Mouse (Mus musculus) left cerebral cortex, postnatal 14 days (tissue): ENCODE data around the gene Hspa1a. TPM values are rescaled to one million over a fixed set of nuclear protein-coding genes. Genes with fewer than 3 reads are reported as not detected.
"Not testable (repeated sequence)": the region's sequence is repeated elsewhere in the genome, so short reads cannot be mapped to it uniquely, and the experiment has no call there.

Experiments
- DNase-seq, 2 experiments: peaks; one replicate each; pipeline ENCODE4 v3.0.0; 2021 to 2022; ENCODE audit warnings: low spot score in 2 of 2, mixed read lengths in 1 of 2
- intact Hi-C: fragments of 180-260 bp; cut with DNase I; formaldehyde crosslinking; loops from one replicate; pipeline ENCODE4 v1.15.1; 2025
- total RNA-seq, 2 experiments: library from RNA; stranded (reverse); gene quantifications; 2 replicates each; pipeline ENCODE4 v1.2.3; 2021

Hspa1a gene
- total RNA-seq, 2 experiments from 2014 or later: 5.5 to 6.7 TPM

DNA sequence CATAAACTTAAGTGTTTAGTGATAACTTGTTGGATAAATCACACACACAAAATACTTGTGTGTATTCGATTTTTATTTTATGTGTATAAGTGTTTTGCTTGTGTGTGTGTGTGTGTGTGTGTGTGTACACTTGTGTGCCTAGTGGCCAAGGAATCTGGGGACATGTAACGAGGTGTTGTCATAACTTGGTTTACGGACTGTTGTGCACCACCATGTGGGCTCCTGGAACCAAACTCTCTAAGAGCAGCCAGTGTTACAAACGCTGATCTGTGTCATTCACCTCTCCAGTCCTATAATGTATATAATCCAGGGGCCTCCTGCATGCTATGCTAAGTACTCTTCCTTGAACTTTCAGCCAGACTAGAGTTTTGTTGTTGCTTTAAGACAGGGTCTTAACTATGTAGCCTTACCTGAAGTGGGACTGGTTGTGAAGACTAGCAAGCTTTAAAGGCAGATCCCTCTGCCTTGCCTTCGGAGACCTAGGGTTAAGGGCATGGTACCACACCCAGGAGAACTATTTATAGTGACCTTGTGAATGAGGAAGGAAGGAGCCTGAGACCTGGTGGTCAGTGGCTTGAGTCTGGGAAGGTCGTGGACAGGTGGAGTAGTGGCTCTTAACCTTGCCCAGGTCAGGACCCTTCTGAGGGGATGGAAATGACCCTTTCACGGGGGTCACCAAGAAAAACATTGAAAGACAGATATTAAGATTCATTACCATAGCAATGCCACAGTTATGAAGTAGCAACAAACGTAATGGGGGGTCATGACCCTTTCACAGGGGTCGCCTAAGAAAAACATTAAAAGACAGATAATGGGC, 31.3 kb upstream of the Hspa1a start:
- no peak for DNase-seq
- intact Hi-C loops: loop anchor here (10.0 kb wide), 1 partner anchor 232 kb away; the partner anchor contains the start of genes Atp6v1g2 and Nfkbil1

DNA sequence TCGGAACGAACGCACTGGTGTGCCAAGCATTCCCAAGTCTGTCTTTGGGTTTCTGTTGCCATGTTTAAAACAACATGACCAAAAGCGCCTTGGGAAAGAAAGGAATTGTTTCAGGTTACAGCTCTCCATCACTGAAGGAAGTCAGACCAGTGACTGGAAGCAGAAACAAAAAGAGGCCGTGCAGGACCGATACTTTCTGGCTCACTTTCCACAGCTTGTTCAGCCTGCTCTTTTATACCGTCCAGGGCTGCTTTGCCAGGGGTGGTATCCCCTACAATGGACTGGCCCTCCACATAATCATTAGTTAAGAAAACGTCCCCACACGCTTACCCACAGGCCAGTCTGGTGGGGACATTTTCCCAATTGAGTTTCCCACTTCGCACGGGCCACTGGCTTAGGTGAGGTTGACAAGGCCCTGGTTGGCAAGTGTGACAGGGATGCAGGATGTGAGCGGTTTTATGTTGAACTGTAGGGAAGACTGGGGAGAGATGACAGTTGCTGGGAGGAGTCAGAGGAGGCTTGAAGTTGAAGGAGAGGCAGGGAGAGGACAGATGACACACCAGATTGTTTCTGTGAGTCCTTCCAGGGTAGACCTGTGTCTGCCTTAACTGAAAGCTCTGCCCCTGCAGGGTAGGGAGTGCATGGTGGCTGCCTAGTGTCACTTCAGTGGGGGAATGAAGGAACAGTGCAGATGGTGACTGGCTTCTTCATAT, 30.4 kb upstream of the Hspa1a start:
- intact Hi-C loops: loop anchor here (10.0 kb wide), 1 partner anchor 232 kb away; the partner anchor contains the start of genes Atp6v1g2 and Nfkbil1
- no peak for DNase-seq

DNA sequence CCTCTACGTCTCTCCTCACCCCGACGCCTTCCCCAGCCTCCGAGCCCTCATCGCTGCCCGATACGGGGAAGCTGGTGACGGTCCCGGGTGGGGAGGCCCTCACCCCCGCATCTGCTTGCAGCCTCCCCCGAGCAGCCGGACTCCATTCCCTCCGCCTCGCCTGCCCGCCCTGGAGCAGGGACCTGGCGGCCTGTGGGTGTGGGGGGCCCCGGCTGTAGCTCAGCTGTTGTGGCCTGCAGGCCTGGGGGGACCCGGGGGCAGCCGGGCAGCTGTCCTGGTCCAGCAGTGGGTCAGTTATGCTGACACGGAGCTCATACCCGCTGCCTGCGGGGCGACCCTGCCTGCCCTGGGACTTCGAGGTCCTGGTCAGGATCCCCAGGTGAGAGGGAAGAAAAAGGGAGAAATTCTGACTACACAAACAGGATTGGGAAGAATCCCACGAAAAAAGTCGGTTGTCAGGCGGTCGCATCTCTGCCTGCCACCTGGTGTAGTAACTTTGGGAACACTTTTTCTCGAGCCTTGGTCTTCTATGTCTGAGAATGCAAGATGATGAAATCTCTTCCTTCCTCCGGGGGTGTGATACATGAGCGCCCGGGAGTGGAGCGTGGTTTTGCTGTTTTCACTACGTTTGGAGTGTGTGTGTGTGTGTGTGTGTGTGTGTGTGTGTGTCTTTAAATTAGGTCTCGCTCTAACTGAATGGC, 29.6 kb upstream of the Hspa1a start:
- peak; percentile 38 to 73 for DNase-seq
- intact Hi-C loops: loop anchor here (10.0 kb wide), 1 partner anchor 233 kb away; the partner anchor contains the start of genes Atp6v1g2 and Nfkbil1

DNA sequence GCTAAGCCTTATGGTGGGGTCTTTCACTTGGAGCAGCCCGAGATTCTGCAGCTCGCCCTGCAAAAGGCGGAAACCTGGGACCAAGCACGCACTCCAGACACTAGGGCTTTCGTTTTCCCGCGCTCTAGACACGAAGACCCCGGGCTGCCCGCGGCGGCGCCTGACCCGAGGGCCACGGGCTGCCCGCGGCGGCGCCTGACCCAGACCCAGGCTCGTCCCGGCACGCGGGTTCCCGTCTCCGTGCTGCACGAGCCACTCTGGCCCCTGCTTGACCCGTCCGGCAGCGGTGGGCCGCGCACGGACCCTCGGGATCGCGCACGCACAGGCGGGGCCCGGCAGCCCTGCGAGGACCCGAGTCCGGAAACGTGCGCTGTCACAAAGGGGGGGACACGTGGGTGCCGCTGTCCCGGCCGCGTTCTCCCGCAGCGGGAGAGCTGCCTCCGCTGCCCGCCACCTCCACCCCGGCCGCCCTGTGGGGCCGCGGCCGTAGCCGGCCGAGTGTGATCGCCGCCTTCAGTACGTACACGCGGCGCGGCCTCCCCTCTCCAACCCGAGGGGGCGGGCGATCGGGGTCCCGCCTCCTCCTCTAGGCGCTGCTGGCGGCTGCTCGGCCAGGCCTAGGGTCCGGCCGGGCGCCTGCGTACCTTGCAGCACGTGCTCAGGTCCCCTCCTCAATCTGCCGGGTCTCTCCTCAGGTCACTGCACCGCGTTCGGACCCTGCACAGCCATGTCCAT, 28.9 kb upstream of the Hspa1a start, which contains the start of gene Vars:
Vars (plus strand) TSS at position 271 of the 735 bp plus-strand sequence.
- DNase-seq: peak; percentile 68 to 71
- intact Hi-C loops: loop anchor here (10.0 kb wide), 1 partner anchor 234 kb away; the partner anchor contains the start of genes Atp6v1g2 and Nfkbil1

DNA sequence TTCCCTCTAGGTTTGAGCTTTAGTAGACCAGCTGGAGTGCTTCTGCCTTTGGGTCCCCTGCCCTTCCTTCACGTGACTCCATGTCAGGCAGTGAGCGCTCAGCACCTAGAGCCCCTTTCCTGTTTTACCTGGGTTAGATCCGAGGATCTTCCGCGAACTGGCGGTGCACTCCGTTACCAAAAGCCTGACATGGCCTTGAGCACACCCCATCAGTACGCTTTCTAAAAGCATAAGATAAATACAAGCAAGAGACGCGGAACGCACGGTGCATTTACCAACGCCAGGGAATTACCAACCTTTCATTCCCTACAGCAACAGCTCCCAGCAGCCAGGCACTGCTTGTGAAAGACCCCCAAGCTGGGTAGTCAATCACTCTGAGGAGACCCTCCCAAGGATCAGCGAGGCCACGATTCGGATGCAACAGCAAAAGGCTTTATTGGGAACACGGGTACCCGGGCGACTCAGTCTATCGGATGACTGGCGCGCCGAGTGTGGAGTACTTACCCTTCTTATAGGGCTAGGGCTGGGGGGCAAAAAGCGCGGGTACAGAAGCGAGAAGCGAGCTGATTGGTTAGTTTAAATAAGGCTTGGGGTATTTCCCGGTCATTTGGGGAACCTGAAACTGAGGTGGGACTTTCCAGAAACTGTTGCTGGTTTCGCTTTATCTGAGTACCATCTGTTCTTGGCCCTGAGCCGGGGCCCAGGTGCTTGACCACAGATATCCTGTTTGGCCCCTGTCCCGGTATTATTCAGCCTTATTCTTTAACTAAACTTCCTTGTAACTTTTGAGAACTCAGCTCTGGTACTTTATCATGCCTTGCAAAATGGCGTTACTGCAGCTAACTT, 28.1 kb upstream of the Hspa1a start:
- intact Hi-C loops: loop anchor here (10.0 kb wide), 1 partner anchor 235 kb away; the partner anchor contains the start of genes Atp6v1g2 and Nfkbil1
- not testable (repeated sequence) for DNase-seq

DNA sequence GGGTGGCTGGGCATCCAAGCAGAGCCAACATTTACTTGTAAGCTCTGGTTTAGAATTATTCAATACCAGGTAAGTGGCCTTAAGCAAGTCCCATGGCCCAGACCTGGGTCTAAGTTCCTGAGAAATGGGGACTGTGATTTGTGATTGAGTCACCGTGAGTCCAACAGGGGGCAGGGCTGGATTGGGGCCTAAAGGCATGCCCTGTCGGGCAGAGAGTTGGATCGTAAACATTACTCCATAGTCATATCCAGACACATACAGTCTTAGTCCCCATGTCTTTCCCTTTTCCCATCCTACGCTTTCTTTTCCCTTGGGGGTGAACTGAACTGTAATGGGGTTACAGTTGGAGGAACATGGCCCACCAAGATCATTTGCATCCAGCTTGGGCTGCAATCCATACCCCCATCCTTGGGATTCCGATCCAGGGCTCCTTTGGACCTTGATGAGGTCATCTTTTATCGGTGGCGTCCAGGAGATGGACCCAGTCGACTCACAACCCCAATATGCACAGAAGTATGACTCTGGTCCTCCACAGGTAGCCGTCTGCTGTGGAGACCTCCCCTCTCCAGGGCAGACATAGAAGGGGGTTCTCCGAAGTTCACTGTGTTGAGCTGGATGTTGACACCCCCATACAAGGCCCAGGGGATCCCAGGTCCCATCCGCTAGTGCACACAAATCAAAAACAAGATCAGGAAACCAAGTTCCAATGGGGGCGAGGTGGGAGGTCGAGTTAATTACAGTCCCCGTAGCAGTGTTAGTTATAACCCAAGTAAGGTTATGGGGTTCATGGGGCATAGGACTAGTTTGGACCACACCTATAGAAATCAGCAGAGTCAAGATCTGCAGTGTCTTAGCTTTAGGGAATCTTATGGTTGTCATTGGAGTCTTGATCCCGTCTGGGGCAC, 26.8 kb upstream of the Hspa1a start:
- intact Hi-C loops: no loop called here
- no peak for DNase-seq

DNA sequence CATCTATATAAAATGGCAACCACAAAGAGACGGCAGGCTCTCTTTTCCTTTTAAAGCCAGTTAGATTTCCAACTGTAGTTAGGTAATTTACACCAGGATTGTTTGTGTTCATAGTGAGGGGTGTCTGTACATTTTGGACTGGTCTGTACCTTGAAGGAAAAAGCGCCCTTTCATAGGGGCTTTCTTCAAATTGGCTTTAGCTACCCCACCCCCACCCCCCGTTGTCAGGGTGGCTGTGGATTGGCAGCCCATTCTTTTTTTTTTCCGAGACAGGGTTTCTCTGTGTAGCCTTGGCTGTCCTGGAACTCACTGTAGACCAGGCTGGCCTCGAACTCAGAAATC, 25.2 kb upstream of the Hspa1a start:
- no peak for DNase-seq
- intact Hi-C loops: no loop called here

DNA sequence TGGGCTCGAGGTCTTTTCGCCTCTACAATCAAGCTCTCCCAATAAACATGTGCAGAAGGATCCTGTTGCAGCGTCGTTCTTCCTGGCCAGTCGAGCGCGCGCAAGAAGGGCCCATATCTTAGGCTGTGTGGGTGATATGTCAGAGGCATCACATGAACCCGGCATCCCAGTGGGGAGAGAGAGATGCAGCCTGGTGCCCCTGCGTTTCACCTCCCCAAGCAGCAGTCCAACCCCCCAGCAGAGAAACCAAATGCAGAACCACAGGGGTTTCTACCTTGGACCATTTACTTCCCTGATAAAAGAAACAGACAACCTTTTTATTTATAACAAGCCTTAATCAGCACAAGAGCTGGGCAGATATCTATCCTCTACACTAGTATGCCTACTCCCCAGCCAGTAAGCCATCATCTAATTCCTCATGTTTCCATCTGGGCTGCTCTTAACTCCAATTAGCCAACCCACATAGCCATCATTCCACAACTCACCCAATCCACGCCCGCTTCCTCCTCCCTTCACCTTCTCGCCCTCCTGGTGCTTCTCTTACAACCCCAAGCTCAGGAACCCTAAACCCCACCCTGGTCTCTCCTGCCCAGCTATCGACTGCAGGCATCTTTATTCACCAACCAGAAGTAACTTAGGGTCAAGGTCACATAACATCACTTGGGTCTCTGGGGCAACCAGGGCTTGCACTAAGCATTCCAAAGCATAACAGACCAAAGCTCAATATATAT, 24.6 kb upstream of the Hspa1a start:
- DNase-seq: no peak
- intact Hi-C loops: no loop called here

DNA sequence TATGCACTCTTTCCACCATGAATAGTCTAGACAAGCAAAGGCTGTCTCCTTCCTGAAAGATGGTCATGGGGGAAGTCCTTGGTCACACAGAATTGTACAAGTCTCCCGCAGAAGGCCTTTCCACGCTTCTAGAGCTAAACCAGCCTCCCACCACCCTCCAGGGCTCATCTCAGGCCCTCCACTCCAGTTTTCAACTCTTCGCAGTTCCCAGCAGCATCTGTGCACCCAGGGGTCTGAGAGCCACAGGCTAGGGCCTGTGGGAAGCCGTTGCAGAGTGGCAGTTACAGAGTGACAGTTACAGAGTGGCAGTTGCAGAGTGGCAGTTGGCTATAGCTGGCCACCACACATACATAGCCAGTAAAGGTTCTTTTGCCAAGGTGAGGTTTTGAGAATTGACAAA, 24.0 kb upstream of the Hspa1a start:
- DNase-seq, intact Hi-C loops: not testable (repeated sequence)

DNA sequence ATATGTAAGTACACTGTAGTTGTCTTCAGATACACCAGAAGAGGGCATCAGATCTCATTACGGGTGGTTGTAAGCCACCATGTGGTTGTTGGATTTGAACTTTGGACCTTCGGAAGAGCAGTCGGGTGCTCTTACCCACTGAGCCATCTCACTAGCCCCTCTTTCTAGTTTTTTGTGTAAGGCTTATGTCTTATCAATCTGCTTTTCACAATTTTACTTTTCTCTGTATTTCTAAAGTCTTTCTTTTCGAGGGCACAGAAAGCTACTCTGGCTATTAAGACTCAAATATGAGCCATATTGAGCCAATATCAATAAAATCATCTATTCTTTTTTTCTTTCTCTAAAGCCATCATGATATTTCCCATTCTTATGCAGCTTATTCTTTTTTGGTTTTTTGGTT, 23.2 kb upstream of the Hspa1a start:
- intact Hi-C loops, DNase-seq: not testable (repeated sequence)

DNA sequence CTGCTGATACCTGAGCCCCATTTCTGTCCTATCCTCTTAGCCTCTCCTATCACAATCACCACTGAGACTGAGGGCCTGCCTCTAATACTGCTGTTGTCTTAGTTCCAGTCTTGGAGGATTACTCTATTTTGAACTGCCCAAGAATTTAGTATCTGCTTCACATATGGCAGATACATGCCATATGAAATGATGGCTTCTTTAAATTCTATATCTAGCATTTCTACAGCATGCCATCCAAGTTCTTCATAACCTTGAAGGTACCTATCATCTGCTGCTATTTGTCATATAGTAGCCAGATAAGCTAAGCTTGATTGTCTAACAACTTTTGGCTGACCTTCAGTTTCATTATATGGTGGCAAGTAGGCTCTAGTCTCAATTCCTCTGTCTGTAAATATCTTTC, 22.8 kb upstream of the Hspa1a start:
- intact Hi-C loops: no loop called here
- DNase-seq: no peak

DNA sequence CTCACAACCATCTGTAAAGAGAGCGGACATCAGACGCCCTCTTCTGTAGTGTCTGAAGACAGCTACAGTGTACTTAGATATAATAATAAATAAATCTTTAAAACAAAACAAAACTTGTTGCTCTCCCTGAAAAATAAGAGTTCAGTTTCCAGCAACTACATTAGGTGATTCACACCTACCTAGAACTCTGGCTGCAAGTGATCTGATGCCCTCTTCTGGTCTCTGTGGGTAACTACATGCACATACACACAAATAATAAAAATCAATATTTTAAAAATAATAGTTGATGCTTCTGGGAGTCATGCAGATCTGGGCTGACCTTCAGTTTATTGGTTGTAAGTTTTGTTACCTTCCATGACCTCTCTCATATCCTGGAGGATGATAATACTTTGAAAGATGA, 12.3 kb upstream of the Hspa1a start:
- peak in 1 of 2 experiments; percentile 23 for DNase-seq
- intact Hi-C loops: loop anchor here (5.0 kb wide), 2 partner anchors 62 to 132 kb away; partner anchors contain the start of genes Nelfe and Skiv2l

DNA sequence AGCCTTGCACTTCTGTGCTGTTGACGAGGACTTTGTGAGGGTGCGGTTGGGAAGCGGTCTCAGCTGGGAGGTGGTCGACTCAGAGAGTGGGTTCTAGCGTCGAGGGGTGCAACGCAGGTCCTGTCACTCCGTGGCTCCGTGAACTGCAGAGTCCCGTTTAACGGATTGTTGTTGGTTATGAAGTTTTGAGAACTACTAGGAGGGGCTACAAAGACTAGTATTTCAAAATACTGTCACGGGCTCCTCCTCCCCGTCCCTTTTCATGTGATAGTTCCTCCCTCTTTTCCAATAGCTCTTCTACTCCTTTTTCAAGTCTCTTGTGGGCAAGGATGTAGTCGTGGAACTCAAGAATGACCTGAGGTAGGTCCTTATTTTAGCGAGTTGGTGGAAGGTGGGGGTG, 10.4 kb upstream of the Hspa1a start:
- intact Hi-C loops: loop anchor here (2.0 to 5.0 kb wide), 3 partner anchors 30 to 130 kb away; partner anchors contain the start of genes Nelfe and Skiv2l

DNA sequence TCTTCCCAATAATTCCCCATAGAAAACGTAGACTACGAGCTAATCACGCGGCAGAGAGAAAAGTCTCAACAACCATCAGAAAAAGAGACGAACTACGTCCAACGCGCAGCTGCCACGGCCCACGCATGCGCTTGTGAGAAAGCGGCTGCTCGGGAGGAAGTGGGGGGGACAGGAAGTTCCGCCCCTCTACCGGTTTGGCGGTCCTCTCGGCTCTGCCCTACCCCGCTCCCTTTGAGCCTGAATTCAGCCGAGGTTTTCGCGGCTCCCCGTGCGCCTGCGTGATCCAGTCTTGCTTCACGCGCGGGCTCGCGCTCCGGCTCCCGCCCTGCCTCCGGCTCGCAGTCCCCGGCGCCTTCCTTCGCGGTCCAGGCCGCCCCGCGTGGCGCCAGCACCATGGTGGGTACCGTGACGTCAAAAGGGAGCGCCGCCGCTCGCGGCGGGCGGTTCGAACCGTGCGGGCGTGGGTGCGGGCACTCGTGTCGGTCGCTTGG, 9.8 kb upstream of the Hspa1a start, which contains the start of gene Lsm2:
Lsm2 (plus strand) TSS at position 173 of the 491 bp plus-strand sequence.
- DNase-seq: peak; percentile 89 to 91
- intact Hi-C loops: loop anchor here (2.0 to 5.0 kb wide), 3 partner anchors 29 to 129 kb away; partner anchors contain the start of genes Nelfe and Skiv2l

More for the DNA sequence above, 10.4 kb upstream of the Hspa1a start:
- DNase-seq: no peak

DNA sequence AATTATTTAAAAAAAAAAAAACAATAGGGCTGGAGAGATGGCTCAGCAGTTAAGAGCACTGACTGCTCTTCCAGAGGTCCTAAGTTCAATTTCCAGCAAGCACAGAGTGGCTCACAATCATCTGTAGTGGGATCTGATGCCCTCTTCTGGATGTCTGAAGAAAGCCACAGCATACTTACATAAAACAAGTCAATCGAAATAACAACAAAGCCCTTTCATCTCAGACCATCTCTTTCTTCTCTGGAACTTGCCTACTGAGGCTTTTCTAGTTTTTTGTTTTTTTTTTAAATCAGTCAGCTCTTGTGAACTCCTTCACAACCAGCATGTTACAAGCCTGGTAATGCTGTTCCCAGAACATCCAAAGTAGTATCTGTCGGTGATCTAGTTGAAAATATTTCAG, 8.7 kb upstream of the Hspa1a start:
- intact Hi-C loops: loop anchor here (5.0 kb wide), 2 partner anchors 58 to 128 kb away; partner anchors contain the start of genes Nelfe and Skiv2l
- peak in 1 of 2 experiments; percentile 57 for DNase-seq

DNA sequence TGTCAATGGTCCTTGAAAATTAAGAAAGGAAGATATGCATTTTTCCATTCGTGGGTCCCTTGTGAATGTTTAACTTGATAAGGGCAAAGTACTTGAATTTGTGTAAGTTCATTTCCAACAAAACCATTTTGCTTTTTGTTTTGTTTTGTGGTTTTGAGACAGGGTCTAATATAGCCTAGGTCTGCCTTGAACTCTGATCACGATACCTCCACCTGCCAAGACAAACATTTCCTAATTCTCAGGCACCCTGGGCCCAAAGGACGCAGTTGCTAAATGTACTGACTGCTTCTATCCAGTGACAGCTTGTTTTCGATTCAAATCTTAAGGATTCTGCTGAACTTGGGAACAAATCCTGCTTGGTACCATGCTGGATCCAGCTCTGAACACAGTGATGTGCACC, 7.7 kb upstream of the Hspa1a start:
- intact Hi-C loops: loop anchor here (5.0 kb wide), 2 partner anchors 57 to 127 kb away; partner anchors contain the start of genes Nelfe and Skiv2l
- DNase-seq: no peak
